Mouse (Mus musculus) olfactory bulb, adult 2 months (tissue): ENCODE results near the gene Mettl22.

Source experiments
- CTCF ChIP-seq: fragments of 200-500 bp; IDR thresholded peaks from 2 replicates; pipeline ENCODE4 v1.5.1; 2012; ENCODE audit warnings: low read depth, mild to moderate bottlenecking, low read length, moderate library complexity; ENCODE audit not compliant: insufficient read depth
- POLR2A ChIP-seq: fragments of 200-500 bp; IDR thresholded peaks from 2 replicates; pipeline ENCODE4 v1.6.1; 2012; ENCODE audit warnings: mild to moderate bottlenecking, low read depth, low read length, moderate library complexity; ENCODE audit not compliant: insufficient read depth

GRCm38 (mm10) chr16:8470603-8471481 lies at the start of gene Mettl22:
- no peak for TF ChIP-seq CTCF
- peak; percentile 54; the same call in 1 of the 2 replicates for TF ChIP-seq POLR2A
